Mouse (Mus musculus): Measurements from ENCODE around the gene Slc9a9. TPM values are rescaled to one million over a fixed set of nuclear protein-coding genes. Genes with fewer than 3 reads are reported as not detected.

The Slc9a9 gene
- polyA plus RNA-seq, 1 experiment from 2014 or later, result 2.2 TPM

DNA sequence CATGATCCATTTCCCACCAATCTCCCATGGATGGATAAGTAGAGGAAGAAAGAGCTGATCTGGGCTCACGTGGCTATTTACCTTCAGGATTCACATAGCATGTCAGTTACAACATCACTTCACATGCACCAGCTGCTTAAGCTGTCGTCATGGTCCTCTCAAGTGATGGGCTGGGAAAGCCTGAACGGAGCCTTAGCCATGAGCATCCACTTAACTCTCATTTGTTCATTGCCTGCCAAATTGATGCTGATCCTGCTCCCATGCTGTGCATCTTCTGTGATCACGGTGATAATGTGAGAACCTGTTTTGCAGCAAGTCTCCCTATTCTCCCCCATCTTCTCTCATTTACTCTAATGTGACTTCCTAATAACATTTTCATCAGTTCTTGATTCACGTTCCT, 441.1 kb downstream of the Slc9a9 start:
- peak; percentile 24; the same call in 1 of the 2 replicates for ATAC-seq
- H3K4me1 ChIP-seq, result no peaks in the 10 kb centered on the region
- WGBS, result 42% methylated on average over 5 of the region's 5 CpGs

DNA sequence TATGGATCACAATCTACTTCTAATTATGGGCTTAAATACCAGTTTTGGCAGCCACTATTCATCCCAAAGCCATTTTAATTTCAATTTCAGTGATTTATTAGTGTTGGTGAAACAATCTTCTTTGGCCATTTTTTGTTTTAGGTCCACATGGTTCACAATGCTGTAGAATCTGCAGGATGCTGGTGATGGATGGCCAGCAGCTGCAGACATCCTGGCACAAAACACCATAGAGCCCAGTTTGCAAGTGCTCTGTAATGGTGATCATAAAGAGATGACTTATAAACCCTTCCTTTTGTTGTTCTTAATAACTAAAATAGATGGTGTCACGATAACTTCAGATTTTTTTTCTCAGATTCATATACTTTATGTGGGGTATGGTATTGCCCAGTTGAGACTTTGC, 442.0 kb downstream of the Slc9a9 start:
- H3K4me3 ChIP-seq, result no peak overlapping the region
- H3K27me3 ChIP-seq, result no peaks in the 10 kb centered on the region
- no peak overlapping the region for H3K27ac ChIP-seq
- H3K4me2 ChIP-seq, result no peak overlapping the region
- no peaks in the 10 kb centered on the region for H3K4me1 ChIP-seq
- WGBS, result 95% methylated on average over 1 of the region's 1 CpGs
- ATAC-seq, result no peak
- H3K36me3 ChIP-seq (ENCODE audit: poor library complexity, severe bottlenecking), result no peaks in the 10 kb centered on the region
- H3K9ac ChIP-seq, result no peak overlapping the region
- no peaks in the 10 kb centered on the region for H3K9me3 ChIP-seq (replicated peaks)

More for the DNA sequence above, 441.1 kb downstream of the Slc9a9 start:
- Histone ChIP-seq H3K27me3 (no peaks in the 10 kb centered on the region), H3K4me3 (no peak overlapping the region), H3K9ac (no peak overlapping the region), H3K36me3 (ENCODE audit: poor library complexity, severe bottlenecking) (no peaks in the 10 kb centered on the region), H3K4me2 (no peak overlapping the region), H3K27ac (no peak overlapping the region), H3K9me3 (replicated peaks) (no peaks in the 10 kb centered on the region)

DNA sequence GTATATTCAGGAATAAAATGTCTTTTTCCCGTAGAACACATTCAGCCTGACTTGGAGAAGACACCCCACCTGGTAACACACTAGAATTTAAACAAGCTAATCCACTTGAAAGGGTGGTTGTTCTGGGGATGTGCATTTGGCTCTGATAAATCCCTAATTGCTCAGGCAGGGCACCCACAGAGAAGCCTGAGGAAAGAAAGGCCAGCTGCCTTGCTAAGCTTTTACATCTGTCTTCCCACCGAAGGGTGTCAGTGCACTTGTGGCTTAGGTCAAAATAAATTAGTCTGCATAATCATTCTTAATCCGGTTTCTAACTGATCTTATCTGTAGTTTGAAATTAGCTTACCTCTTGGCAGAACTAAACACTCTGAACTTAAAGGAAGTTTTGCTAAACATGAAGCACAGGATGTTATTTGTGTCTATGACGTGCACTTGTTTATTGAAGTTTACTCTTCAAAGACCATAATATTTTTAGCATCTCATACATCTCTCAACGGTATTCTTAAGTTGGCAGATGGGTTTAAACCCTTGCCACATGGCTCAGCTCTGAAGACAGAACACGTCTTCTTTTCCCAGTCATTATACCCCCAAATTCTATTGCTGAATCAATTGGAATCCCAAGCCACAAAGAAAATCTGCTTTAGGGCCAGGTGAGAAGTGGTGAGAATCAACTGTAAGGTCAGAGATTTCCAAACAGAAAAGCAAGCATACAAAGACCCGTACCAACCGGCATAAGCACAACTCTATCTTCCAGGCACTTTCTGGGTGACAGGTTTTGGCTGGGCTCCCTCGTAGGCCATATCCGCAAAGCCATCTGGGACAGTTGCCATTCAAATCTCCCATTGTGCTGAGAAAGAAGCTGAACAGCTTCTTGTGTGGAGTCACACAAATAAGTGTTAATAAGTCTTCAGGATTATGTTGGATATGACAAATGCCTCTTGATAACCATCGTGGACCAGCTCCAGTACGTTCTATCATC, 443.7 kb downstream of the Slc9a9 start:
- no peak overlapping the region for H3K4me2 ChIP-seq
- H3K4me3 ChIP-seq, result no peak overlapping the region
- peak; percentile 36; the same call in 1 of the 2 replicates for ATAC-seq
- H3K9me3 ChIP-seq (replicated peaks), result no peaks in the 10 kb centered on the region
- WGBS, result 44% methylated on average over 12 of the region's 12 CpGs
- no peaks in the 10 kb centered on the region for H3K36me3 ChIP-seq (ENCODE audit: poor library complexity, severe bottlenecking)
- no peak overlapping the region for H3K27ac ChIP-seq
- H3K9ac ChIP-seq, result no peak overlapping the region
- H3K27me3 ChIP-seq, result no peaks in the 10 kb centered on the region
- no peaks in the 10 kb centered on the region for H3K4me1 ChIP-seq

DNA sequence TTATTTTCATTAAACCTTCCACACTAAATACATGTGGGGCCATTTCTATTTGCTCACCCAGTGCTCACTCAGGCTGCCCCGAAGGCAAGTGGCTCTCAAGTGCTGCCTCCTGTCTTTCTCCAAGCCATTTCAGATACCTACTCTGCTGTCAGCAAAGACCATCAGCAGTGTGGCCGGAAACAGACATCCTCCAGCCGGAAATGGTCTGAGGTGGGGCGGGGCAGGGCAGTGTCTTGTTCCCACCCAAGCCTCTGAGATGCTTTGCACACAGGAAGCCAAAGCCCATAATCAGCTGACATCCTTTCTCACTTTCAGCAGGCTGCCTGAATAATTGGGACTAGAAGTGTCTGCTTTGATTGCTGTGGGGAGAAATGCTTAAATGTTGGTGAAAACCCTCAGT, 450.4 kb downstream of the Slc9a9 start:
- Histone ChIP-seq H3K27me3 (no peaks in the 10 kb centered on the region), H3K36me3 (ENCODE audit: poor library complexity, severe bottlenecking) (no peaks in the 10 kb centered on the region), H3K27ac (no peak overlapping the region), H3K9ac (no peak overlapping the region), H3K4me3 (no peak overlapping the region), H3K4me1 (peaks cover 15% of the 10 kb centered on the region; the same call in 1 of the 2 replicates), H3K4me2 (no peak overlapping the region), H3K9me3 (replicated peaks) (no peaks in the 10 kb centered on the region)
- ATAC-seq, result no peak
- WGBS, result 56% methylated on average over 4 of the region's 4 CpGs

DNA sequence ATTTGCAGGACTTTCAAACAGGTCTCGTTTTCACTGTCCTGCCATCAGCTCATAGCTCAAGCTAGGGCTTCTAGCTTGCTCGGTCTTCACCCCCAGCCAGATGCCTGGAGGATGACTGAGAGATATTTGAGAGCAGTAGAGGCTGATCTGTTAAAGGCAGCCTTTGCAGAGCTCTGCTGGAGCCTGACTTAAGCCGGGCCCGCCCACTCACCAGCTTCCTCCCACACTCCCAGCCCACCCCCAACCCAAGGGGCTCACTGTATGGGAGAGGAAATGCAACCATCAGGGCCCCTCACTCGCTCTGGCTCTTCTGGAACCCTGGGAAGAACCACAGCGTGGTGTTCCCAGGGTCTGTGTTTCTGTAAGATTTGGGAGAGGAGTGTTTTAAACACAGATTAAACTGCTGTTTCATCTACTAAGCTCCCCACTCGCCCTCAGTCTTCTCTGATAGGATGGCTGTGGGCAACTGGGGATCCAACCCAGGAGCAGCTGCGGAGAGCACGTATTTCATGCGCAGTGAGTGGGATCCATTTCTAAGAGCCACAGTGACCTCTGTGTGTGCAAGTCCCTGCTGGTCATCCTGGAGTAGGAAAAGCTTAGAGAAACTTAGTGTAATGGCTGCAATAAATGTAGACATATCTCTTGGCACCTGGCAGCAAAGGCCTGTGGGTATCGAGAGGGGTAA, 451.6 kb downstream of the Slc9a9 start:
- H3K4me1 ChIP-seq, result peaks cover 15% of the 10 kb centered on the region; the same call in 1 of the 2 replicates
- no peaks in the 10 kb centered on the region for H3K27me3 ChIP-seq
- 29% methylated on average over 11 of the region's 11 CpGs for WGBS
- H3K9ac ChIP-seq, result no peak overlapping the region
- H3K4me2 ChIP-seq, result no peak overlapping the region
- no peak overlapping the region for H3K27ac ChIP-seq
- no peaks in the 10 kb centered on the region for H3K36me3 ChIP-seq (ENCODE audit: poor library complexity, severe bottlenecking)
- no peak overlapping the region for H3K4me3 ChIP-seq
- H3K9me3 ChIP-seq (replicated peaks), result no peaks in the 10 kb centered on the region
- ATAC-seq, result peak; percentile 55; the same call in 1 of the 2 replicates

DNA sequence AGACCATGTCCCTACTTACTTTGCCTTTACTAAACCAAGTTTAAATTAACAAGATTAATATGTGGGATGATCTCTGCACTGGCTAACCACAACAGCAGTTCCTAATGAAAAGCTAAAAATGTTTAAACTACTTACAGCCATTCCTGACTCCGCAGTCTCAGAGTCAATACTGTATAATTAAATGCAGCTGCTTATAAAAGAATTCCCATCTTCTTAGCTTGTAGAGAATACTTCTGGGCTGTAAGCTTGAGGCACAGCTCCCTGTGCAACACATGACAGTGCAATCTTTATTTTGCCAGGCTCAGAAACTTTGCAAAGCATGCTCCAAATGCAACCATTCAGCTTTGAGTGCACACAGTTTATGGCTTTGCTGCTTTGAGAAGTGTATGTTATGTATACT, 456.0 kb downstream of the Slc9a9 start:
- Histone ChIP-seq H3K9ac (no peak overlapping the region), H3K27me3 (no peaks in the 10 kb centered on the region), H3K9me3 (replicated peaks) (no peaks in the 10 kb centered on the region), H3K27ac (no peak overlapping the region), H3K4me3 (no peak overlapping the region), H3K36me3 (ENCODE audit: poor library complexity, severe bottlenecking) (no peaks in the 10 kb centered on the region), H3K4me2 (no peak overlapping the region), H3K4me1 (peaks cover 9% of the 10 kb centered on the region; the same call in 1 of the 2 replicates)
- no peak for ATAC-seq
- 78% methylated on average over 1 of the region's 1 CpGs for WGBS

DNA sequence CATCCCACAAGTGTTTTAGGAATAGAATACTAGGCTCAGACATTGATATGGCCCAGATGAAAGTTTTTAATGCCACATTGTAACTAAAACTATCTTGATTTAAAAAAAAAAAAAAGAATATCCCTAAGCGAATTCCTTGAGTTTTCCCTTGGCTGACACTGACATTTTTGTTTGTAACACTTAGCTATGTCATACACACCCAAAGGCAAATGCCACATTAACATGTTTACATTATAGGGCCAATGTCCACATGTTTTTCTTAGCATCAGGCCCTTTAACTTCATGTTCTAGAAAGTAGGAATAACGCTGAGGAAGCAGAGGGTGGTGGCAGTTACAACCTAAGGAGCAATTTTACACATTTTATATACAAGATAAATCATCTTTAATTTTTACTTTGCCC, 458.1 kb downstream of the Slc9a9 start:
- Histone ChIP-seq H3K4me2 (no peak overlapping the region), H3K27me3 (no peaks in the 10 kb centered on the region), H3K9ac (no peak overlapping the region), H3K9me3 (replicated peaks) (no peaks in the 10 kb centered on the region), H3K4me3 (no peak overlapping the region), H3K4me1 (no peaks in the 10 kb centered on the region), H3K27ac (no peak overlapping the region), H3K36me3 (ENCODE audit: poor library complexity, severe bottlenecking) (no peaks in the 10 kb centered on the region)
- ATAC-seq, result no peak
- WGBS, result 90% methylated on average over 2 of the region's 2 CpGs

DNA sequence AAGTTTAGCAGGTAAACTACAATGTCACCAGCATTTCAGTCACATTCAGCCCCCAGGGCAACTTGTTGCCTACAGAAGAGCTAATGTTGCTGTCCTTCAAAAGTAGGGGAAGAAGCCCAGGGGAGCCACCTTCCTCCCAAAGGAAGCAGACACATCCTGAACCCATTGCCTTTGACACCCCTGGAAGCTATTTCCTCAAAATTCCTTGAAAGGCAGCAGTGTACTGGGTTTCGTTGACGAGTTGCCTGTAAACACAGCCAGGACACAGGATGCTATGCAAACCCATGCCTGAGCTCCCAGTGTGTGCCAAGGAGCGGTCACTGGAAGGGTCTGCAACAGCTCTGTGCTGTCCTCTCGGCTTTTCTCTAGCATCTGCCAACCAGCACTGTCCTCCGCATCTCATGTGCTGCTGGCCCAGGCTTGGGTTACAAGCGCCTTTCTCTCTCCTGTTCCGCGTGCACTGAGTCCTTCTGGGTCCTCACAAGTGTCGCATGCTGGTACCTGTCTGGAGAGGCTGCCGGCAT, 479.6 kb downstream of the Slc9a9 start:
- Histone ChIP-seq H3K27ac (no peak overlapping the region), H3K4me1 (0 out of 2 replicates have a peak, but pooled peaks cover 4% of the 10 kb centered on the region), H3K9me3 (replicated peaks) (no peaks in the 10 kb centered on the region), H3K9ac (no peak overlapping the region), H3K4me2 (no peak overlapping the region), H3K4me3 (no peak overlapping the region), H3K27me3 (no peaks in the 10 kb centered on the region), H3K36me3 (ENCODE audit: poor library complexity, severe bottlenecking) (no peaks in the 10 kb centered on the region)
- 92% methylated on average over 10 of the region's 10 CpGs for WGBS
- ATAC-seq, result no peak

DNA sequence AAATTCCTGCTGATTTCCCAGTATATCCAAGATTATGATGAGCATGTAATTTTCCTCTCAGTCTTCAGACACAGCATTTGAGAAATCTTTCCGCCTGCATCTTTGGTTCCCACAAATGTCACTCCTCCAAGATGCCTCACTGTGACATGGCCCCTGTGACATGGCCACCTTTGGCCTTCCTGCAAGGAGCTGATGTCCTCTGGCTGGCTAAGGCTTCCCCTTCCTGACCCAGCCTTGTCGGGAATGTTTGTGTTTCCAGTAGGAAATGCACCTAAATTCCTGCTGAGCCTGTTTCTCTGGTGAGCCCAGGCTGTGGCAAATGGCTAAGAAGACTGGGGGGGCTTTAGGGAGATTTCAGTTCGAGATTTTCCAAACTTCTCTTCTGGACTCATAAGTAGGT, 480.4 kb downstream of the Slc9a9 start:
- H3K27ac ChIP-seq, result no peak overlapping the region
- no peaks in the 10 kb centered on the region for H3K9me3 ChIP-seq (replicated peaks)
- 0 out of 2 replicates have a peak, but pooled peaks cover 4% of the 10 kb centered on the region for H3K4me1 ChIP-seq
- H3K4me2 ChIP-seq, result no peak overlapping the region
- H3K27me3 ChIP-seq, result no peaks in the 10 kb centered on the region
- WGBS, result 61% methylated on average over 3 of the region's 3 CpGs
- H3K4me3 ChIP-seq, result no peak overlapping the region
- H3K36me3 ChIP-seq (ENCODE audit: poor library complexity, severe bottlenecking), result no peaks in the 10 kb centered on the region
- ATAC-seq, result no peak
- H3K9ac ChIP-seq, result no peak overlapping the region

DNA sequence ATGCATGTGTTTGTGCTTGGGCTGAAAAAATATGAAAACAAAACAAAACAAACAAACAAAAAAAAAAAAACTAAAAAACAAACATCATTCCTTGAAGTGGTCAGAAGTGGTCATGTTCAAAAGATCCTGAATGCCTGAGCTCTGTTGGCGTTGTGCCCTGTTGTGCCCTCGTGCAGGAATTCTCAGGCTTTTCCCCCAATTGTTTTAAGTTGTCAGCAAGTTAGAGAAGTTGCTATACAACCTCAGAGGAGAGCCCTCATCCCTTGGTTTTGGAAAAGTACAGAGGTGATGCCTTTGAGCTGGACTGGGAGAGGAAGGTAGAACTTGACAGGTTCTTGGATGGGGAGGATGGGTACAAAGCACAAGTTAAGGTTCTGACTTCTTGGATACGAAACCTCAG, 480.9 kb downstream of the Slc9a9 start:
- Histone ChIP-seq H3K4me3 (no peak overlapping the region), H3K27me3 (no peaks in the 10 kb centered on the region), H3K4me1 (0 out of 2 replicates have a peak, but pooled peaks cover 4% of the 10 kb centered on the region), H3K27ac (no peak overlapping the region), H3K9ac (no peak overlapping the region), H3K36me3 (ENCODE audit: poor library complexity, severe bottlenecking) (no peaks in the 10 kb centered on the region), H3K4me2 (no peak overlapping the region), H3K9me3 (replicated peaks) (no peaks in the 10 kb centered on the region)
- ATAC-seq, result no peak
- WGBS, result 58% methylated on average over 3 of the region's 3 CpGs

DNA sequence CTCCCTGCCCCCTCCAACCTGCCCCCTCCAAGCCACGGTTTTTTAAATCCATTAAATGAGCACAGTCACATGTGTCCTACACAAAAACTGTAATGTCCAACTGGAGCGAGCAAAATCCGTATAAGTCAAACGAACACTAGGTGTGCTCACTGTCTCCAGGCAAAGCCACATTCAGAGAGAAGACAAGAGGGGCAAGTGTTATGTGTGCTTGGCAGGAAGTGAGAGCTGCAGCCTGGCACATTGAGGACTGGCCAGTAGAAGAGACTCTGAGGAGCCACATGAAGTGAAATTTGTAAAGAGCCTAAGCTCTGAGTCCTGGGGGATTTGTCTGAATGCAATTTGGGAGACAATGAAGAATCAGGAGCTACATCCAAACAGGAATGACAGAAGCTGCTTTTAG, 481.3 kb downstream of the Slc9a9 start:
- 0 out of 2 replicates have a peak, but pooled peaks cover 4% of the 10 kb centered on the region for H3K4me1 ChIP-seq
- no peak for ATAC-seq
- no peak overlapping the region for H3K27ac ChIP-seq
- H3K36me3 ChIP-seq (ENCODE audit: poor library complexity, severe bottlenecking), result no peaks in the 10 kb centered on the region
- no peak overlapping the region for H3K9ac ChIP-seq
- no peaks in the 10 kb centered on the region for H3K27me3 ChIP-seq
- H3K9me3 ChIP-seq (replicated peaks), result no peaks in the 10 kb centered on the region
- no peak overlapping the region for H3K4me3 ChIP-seq
- no peak overlapping the region for H3K4me2 ChIP-seq
- WGBS, result 72% methylated on average over 4 of the region's 4 CpGs

DNA sequence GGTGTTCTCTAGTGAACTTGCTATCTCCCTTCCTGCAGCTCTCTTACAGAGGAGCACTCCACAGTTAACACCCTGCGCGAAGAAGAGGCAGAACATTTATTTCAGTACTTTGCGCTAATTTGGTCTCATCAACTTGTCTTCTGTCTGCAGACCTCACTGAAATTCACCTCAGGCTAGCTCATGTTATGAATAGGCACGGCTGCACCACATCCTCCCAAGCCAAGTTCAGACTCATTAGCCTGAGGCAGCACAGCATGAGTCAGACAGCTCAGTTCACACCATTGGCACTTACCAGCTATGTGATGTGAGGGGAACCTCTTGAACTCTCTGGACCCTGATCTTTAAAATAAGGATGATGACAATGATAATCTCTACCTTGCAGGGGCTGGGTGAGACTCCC, 482.0 kb downstream of the Slc9a9 start:
- Histone ChIP-seq H3K27ac (no peak overlapping the region), H3K9ac (no peak overlapping the region), H3K4me1 (0 out of 2 replicates have a peak, but pooled peaks cover 4% of the 10 kb centered on the region), H3K9me3 (replicated peaks) (no peaks in the 10 kb centered on the region), H3K4me2 (no peak overlapping the region), H3K27me3 (no peaks in the 10 kb centered on the region), H3K4me3 (no peak overlapping the region), H3K36me3 (ENCODE audit: poor library complexity, severe bottlenecking) (no peaks in the 10 kb centered on the region)
- ATAC-seq, result peak; percentile 33; the same call in 1 of the 2 replicates
- 59% methylated on average over 4 of the region's 4 CpGs for WGBS
